Mouse (Mus musculus): Measurements from ENCODE around the gene Smlr1. TPM values are rescaled to one million over a fixed set of nuclear protein-coding genes. Genes with fewer than 3 reads are reported as not detected.

The Smlr1 gene
- total and polyA plus RNA-seq, 2 experiments from 2014 or later, result not detected

DNA sequence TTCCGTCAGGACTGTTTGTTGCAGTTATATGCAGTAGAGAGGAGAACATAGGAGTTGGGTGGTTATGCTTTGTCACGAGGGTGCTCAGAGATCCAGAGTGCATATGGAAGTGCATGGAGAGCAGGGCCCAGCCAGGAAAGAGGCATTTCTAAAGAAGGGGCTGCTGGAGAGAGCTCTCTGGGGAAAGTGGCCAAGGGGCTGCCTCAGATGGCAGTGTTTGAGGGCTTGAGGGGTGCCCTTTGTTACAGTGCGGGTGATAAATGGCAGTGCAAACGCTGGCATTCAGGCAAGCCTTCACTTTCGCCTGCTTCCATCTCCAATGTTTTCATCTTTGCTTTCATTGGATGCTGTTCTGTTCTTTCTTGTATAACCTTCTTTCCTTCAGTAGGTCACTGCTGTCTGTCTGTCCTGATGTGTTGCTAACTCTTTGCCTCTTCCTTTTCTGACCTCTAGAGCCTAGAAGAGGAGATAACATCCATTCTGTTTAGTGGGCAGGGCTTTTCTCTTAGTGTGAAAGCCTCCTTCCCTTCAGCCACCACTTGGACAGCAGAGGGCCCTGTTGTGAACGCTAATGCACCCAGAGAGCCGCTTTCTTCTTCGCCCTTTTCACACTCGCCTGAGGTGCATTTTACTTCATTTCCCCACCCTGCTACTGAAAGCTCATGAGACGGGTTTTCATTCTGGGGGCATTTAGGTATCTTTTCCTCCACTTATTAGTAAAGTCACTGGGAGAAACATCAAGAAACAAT lies 36.6 kb downstream of the Smlr1 start:
- Histone ChIP-seq H3K4me3 (ENCODE audit: low read depth, low read length) (no peak overlapping the region), H3K4me2 (ENCODE audit: low read depth) (no peak overlapping the region), H3K27ac (ENCODE audit: low read depth, low read length) (no peak overlapping the region), H3K9ac (no peak overlapping the region), H3K36me3 (ENCODE audit: insufficient read depth) (no peaks in the 10 kb centered on the region), H3K27me3 (ENCODE audit: insufficient read depth, low read length) (no peaks in the 10 kb centered on the region), H3K4me1 (ENCODE audit: insufficient read depth) (no peaks in the 10 kb centered on the region), H3K9me3 (ENCODE audit: low read length) (no peaks in the 10 kb centered on the region)
- WGBS, result 55% methylated on average over 10 of the region's 10 CpGs
- ATAC-seq (no peak), DNase-seq (peak; percentile 17)
- TF ChIP-seq CTCF (IDR thresholded peaks at IDR 0.05; ENCODE audit: low read depth), result peak; percentile 51

DNA sequence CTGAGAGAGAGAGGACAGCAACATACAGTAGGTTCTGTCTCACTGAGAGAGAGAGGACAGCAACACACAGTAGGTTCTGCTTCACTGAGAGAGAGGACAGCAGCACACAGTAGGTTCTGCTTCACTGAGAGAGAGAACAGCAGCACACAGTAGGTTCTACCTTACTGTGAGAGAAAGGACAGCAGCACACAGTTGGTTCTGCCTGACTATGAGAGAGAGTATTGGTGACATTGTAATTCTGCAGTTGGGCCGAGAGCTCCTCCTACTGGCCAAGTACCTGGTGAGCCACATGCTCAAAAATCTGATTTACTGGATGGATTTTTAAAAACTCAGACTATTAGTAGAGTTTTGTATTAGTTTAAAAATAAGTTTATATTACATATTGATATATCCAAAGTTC lies 47.6 kb downstream of the Smlr1 start:
- ATAC-seq (no peak; the same call in 1 of the 2 replicates), DNase-seq (peak; percentile 76)
- Histone ChIP-seq H3K4me1 (ENCODE audit: insufficient read depth) (no peaks in the 10 kb centered on the region), H3K4me3 (ENCODE audit: low read depth, low read length) (no peak overlapping the region), H3K27ac (ENCODE audit: low read depth, low read length) (no peak overlapping the region), H3K9ac (no peak overlapping the region), H3K36me3 (ENCODE audit: insufficient read depth) (no peaks in the 10 kb centered on the region), H3K4me2 (ENCODE audit: low read depth) (no peak overlapping the region), H3K9me3 (ENCODE audit: low read length) (no peaks in the 10 kb centered on the region), H3K27me3 (ENCODE audit: insufficient read depth, low read length) (no peaks in the 10 kb centered on the region)
- WGBS, result 16% methylated on average over 1 of the region's 1 CpGs
- peak; percentile 90 for TF ChIP-seq CTCF (IDR thresholded peaks at IDR 0.05; ENCODE audit: low read depth)

DNA sequence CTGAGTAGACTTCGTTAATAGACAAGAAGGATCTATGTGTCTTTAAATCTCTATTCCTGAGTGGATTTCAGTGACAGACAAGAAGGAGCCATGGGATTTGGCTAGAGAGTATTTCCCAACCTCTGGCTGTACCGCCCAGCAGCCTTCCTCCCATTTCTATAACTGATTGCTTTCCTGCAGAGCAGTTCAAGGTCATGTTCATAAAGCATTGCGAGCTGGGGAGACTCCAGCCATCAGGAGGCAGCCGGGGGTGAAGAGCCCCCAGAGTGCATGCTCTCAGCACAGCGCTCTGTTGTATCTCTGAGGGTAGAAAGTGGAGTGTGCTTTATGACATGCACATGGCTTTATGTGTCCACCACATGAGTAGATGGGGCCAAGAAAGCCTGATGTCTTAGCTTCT lies 53.3 kb downstream of the Smlr1 start:
- H3K4me1 ChIP-seq (ENCODE audit: insufficient read depth), result no peaks in the 10 kb centered on the region
- no peak overlapping the region for H3K27ac ChIP-seq (ENCODE audit: low read depth, low read length)
- TF ChIP-seq CTCF (IDR thresholded peaks at IDR 0.05; ENCODE audit: low read depth), result no peak
- H3K4me3 ChIP-seq (ENCODE audit: low read depth, low read length), result no peak overlapping the region
- no peaks in the 10 kb centered on the region for H3K9me3 ChIP-seq (ENCODE audit: low read length)
- WGBS, result 70% methylated on average over 5 of the region's 5 CpGs
- no peak overlapping the region for H3K4me2 ChIP-seq (ENCODE audit: low read depth)
- H3K9ac ChIP-seq, result no peak overlapping the region
- no peaks in the 10 kb centered on the region for H3K27me3 ChIP-seq (ENCODE audit: insufficient read depth, low read length)
- DNase-seq (no peak), ATAC-seq (no peak)
- no peaks in the 10 kb centered on the region for H3K36me3 ChIP-seq (ENCODE audit: insufficient read depth)

DNA sequence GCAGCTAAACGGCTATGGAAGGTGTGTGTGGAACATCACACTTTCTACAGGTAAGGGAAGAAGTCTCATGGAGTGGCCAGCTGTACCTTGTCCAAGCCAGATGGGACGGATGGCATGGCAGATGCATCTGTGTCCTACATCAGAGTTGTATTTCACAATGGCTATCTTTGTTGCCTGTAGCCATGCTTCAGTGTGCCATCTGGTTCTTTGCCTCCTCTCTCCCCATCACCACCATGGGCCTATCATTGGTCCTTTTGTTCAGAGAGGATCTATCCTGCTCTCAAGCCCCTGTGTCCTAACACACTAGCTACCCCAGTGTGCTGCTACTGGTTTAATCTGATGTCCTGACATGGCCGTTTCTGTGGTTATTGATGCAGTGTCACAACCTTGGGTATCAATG lies 56.4 kb downstream of the Smlr1 start:
- Histone ChIP-seq H3K4me1 (ENCODE audit: insufficient read depth) (no peaks in the 10 kb centered on the region), H3K27me3 (ENCODE audit: insufficient read depth, low read length) (no peaks in the 10 kb centered on the region), H3K4me3 (ENCODE audit: low read depth, low read length) (no peak overlapping the region), H3K9ac (no peak overlapping the region), H3K9me3 (ENCODE audit: low read length) (no peaks in the 10 kb centered on the region), H3K27ac (ENCODE audit: low read depth, low read length) (no peak overlapping the region), H3K36me3 (ENCODE audit: insufficient read depth) (no peaks in the 10 kb centered on the region), H3K4me2 (ENCODE audit: low read depth) (no peak overlapping the region)
- no peak for TF ChIP-seq CTCF (IDR thresholded peaks at IDR 0.05; ENCODE audit: low read depth)
- WGBS, result 91% methylated on average over 3 of the region's 3 CpGs
- DNase-seq (no peak), ATAC-seq (no peak)

Other genes starting within 250 kb of the Smlr1 start
- 106 and 159 TPM in 2 replicates for gene Akap7, start 228.4 kb downstream of the Smlr1 start, total RNA-seq (2014; rRNA removed)
- gene Akap7, start 228.4 kb downstream of the Smlr1 start, polyA plus RNA-seq (2015; fragmentation: Nextera tagmentation; extraction: Ambion mirVana), result 64.2 and 66.5 TPM in 2 replicates
- 40.3 and 49.4 TPM in 2 replicates for gene Epb41l2, start 176.5 kb downstream of the Smlr1 start, total RNA-seq (2014; rRNA removed)
- gene Epb41l2, start 176.5 kb downstream of the Smlr1 start, polyA plus RNA-seq (2015; fragmentation: Nextera tagmentation; extraction: Ambion mirVana), result 13.2 and 19.3 TPM in 2 replicates